Mouse (Mus musculus): ENCODE data around the gene Cdh8.
"Not testable (repeated sequence)": the region's sequence is repeated elsewhere in the genome, so short reads cannot be mapped to it uniquely, and the experiment has no call there.

The Cdh8 gene

DNA sequence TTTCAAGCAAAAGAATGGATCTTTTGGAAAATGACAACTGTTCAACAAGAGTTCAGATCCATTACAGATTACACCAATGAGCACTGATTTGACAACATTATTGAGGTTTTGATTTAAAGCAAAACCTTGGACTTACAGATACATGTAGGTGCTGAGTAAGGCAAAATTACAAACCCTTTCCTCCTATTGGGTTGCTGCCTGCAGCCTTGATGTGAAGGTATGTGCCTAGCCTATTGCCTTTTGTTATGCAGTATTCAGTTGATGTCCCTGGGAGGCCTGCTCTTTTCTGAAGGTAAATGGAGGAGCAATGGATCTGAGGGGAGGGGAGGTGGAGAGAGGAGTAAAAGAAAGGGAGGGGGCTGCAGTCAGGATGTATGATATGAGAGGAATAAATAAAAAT, 135.9 kb downstream of the Cdh8 start:
- no peak for DNase-seq (ENCODE audit: low spot score)

DNA sequence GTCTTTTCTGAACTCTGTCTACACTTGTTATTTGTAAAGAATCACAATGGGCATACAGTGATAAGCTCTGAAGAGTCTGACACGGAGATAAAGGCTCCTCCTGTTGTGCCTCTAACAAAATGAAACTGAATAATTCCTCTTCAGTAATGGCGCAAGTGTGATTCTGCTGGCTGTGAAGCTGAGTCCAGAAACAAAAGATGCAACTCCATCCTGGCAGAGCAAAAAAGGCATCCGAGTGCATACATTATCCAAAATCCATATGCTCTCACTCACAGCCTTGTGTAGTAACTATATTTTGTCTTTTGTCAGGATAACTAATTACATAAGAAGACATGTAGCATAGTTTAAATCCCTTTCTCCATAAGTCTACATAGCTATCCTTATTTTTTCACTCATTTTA, 149.1 kb downstream of the Cdh8 start:
- no peak for DNase-seq (ENCODE audit: low spot score)

DNA sequence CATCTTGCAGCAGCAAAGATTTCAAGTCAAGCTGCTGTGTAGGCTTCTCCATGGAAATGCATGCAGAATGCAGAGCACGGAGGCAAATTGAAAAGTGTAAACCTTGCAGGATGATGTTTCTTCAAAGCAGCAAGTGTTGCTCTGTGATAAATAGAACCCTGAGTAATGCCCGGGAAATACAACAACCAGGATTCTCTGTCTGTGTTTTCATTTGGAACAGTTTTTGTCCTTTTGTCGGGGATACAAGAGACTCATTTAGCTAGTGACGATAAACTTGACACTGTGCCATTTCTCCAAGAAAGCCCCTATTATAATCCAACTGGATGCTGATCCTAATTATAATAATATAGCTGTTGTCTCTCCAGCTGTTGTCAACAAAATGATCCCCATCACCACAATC, 181.9 kb downstream of the Cdh8 start:
- no peak for DNase-seq (ENCODE audit: low spot score)

DNA sequence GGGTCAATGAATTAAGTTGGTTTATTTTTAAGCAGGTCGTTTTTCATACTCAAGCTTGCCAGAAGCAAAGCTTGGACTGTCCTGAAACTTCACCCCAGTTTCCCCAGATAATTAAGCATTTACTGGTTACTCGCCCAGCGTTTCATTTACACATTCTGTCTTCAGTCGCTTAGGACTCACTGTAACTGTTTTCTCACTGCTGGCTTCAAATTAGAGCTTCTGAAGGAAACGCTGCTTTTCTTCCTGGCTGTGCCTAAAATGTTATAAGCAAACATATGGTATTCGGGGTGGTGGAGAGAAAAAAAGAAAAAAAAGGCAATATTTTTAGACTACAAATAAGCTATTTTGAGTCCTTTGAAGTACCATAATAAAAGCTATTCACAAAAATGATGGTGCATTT, 192.6 kb downstream of the Cdh8 start:
- no peak for DNase-seq (ENCODE audit: low spot score)

DNA sequence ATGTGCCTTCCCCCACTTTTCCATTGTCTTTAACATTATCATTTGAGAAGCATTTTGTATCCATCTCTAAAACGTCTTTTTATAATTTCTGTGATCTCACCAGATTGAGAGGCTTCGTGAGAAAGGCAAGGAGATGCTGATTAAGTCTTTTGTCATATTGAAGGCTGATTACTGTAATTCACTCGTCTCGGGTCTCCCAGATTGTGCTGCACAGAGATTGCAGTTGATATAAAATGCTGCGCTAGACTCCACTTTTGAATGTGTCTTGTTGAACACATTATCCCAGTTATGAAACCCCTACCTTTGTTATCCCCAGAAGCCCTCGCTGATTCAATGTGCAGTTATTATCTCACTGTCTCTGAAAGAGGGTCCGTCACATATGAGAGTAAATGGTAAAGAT, 211.1 kb downstream of the Cdh8 start:
- DNase-seq (ENCODE audit: low spot score) = no peak

DNA sequence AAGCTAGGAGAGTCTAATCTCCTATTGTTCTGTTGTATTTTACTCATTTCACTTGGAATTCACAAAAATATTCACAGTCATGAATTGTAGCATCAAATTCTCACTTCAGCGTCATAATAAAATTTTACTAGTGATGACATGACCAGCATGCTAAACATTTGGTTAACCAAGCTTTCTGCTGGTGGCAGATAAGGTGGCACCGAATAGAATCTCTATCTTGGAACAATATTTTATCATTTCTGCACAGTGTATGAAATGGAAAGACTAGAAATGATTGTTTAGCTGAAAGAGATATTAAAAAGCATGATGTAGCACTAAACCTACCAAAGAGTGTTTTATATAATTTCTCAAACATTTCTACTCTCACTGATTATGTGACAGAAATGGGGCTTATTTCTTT, 225.6 kb downstream of the Cdh8 start:
- no peak for DNase-seq (ENCODE audit: low spot score)

DNA sequence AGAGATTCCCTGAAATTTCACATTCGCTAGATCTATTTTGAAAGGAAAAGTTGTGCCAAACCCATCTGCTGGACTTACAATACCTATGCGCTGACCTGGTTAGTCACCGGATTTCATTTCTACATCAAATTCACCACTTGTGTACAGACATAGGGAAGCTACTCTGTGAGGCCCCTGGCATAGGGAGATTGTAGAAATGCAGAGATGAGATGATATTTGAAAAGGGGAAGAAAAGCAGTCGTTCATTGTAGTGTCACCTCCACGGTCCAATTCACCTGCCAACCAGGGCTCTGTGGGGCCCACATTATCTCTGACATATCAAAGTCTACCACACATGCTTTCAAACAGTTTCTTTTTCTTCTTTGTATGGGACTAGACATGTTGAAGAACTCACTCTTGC, 229.4 kb downstream of the Cdh8 start:
- no peak for DNase-seq (ENCODE audit: low spot score)

DNA sequence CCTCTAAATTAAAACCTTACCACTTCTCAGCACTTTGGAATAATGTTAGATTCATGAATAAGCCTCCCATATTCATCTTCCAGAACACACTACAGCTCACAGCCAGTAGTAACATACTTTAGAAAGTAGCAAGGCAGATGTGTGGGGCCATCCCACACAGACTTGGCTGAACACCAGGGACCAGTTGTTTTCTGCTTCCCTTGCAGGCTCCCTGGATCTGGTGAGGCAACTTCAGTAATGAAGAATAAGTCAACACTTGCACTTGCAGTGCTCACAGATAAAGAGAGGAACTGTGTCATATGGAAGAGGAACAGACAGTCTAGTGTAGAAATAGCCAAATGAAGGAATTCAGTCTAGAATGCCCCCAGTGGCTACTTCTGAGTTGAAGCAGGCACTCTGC, 232.1 kb downstream of the Cdh8 start:
- DNase-seq (ENCODE audit: low spot score) = no peak

DNA sequence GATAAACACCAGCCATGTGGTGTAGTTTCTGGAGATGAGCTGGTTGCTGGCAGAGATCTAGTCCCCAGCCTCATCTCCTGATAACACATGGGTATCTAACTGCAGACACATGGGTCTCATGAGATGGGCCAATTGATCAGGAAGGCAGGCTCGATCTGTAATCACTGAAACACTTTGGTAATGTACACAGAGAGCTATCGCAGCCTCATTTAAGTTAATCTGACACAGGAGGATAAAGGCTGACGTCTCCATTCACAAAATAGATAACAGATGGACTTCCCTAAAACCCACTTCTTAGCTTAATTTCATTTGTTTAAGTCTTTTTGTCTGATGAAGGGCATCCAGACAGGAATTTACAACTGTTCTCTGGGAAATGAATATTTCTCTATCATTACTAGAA, 249.3 kb downstream of the Cdh8 start:
- no peak for DNase-seq (ENCODE audit: low spot score)

DNA sequence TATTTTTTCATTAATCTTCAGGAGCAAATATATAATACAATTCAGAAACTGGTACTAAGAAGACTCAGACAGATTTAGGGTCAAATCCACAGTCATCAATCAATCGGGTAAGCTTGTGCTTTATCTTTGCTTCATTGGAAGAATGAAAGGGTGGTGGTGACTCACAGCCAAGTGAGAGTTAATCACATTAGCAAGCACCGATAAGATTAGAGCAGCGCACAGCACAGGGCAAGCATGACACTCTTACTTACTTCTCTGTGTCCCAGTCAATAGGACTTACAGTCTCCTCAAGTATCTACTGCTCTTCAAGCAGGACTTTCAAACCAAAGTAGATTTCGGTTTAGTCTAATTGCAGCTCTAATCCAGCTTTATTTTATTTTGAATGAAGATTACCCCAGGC, 254.6 kb downstream of the Cdh8 start:
- DNase-seq (ENCODE audit: low spot score) = no peak

DNA sequence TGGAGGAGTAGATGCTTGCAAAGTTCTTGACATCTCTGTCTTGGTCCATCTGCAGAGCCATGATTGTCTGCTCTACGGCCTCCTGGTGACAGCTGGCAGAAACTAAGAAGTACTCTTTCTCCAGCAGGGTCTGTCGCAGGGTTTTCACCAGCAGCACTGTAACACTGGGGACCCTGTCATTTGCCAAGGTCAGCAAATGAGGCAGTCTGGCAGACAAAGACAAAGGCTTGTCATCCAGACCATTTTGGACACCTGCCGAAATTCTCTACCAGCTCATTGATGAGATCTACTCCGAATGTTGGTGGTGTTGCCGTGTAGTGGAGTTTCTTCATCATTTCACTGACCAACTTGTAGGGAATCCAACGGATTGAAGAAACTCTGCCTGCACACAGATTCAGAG, 270.8 kb downstream of the Cdh8 start:
- no peak for DNase-seq (ENCODE audit: low spot score)

DNA sequence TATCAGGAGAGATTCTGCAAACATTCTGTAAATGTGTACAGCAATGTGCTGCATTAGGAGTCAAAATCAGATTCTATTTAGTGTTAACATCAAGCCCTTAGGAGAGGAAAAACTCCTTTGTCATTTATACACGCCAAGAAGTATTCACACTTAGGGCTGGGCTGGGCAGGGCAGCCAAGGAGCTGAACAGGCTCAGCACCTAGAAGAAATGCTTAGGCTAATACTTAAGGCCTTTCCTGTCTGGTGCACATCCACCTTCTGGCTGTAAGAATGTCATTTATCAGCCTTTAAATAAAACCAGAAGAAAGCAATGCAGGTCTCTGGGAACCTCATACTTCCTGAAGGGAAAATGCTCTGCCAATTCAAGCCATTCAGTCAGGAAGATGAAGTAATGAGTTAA, 271.5 kb downstream of the Cdh8 start:
- not testable (repeated sequence) for DNase-seq (ENCODE audit: low spot score)

DNA sequence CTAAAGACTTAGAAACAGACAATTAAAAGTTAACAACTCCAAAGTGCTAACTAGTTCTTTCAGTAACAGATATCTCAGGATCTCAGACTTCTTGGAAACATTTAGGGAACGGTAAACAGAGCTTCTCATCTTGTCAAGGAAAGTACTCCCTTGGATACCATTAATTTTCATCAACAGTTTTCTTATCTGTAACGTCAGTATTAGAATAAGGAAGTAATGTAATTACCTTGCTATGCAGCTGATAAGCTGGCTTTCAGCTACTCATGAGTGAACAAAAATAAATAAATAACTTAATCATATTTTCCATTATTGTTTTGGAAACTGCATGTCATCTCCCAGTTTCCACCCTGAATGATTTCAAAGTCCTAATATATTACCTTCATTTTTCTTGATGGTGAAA, 317.8 kb downstream of the Cdh8 start:
- DNase-seq (ENCODE audit: low spot score) = no peak

DNA sequence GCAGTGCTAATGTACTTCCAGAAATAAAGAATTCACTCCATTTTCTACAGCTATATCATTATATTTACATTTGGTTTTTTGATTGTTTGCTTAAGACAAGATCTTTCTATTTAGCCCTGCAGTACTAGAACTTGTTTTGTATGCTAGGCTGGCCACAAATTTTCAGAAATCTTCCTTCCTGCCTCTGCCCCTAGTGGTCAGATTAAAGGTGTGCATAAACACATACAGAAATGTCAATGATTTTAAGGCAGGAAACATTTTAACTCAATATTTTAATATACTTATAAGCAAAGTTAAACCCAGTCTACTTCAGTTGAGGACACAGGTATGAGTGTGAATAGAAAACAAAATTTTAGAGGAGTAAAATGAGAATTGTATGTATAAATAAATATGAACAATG, 364.9 kb downstream of the Cdh8 start:
- DNase-seq (ENCODE audit: low spot score) = no peak

DNA sequence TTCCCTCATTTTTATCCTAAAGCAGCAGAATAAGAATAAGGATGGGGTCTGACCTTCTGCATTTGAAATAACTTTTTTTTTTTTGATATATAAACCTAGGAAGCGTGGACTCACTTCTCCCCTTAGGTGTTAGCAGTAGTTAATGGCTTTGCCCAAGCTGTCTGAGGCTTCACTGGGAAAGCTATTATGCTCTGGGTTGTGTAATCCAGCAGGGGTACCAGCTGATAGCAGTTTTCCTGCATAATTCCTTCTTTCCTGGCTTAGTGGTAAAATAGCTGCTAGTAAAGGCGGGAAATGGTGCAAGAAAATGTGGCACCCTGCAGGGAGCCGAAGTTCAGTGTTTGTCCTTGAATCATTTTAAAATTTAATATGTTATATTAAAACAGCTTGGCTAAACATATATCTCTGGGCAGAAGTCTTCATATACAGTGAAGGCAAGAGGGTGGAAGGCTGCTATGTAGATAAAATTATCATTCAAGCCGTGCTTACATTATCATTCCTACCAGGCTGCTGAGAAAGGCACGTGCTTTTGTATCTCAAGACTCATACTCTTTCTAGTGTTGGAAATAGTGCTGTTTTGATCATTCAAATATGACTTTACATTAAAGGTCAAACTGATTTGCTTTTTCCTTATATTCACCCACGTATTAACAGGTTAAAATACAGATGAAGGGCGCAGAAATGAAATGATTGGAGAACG, 367.5 kb downstream of the Cdh8 start:
- DNase-seq (ENCODE audit: low spot score) = no peak

DNA sequence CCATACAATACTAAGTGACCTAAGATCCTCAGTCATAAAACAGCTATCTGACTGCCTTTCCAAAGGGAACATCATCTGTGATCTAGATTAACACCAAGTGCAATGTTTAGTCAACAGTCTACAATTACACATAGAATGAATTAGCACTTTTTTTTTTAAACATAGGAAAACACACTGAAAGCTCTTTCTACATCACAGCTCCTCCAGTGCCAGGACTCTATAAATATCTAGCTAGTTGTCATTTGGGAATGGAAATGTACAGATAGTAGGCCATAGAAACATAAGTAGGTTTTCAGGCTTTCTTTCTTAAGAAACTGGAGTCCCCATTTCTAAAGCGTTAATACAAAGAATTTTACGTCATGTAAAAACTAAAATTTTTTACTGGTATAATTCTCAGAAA, 375.8 kb downstream of the Cdh8 start:
- no peak for DNase-seq (ENCODE audit: low spot score)

DNA sequence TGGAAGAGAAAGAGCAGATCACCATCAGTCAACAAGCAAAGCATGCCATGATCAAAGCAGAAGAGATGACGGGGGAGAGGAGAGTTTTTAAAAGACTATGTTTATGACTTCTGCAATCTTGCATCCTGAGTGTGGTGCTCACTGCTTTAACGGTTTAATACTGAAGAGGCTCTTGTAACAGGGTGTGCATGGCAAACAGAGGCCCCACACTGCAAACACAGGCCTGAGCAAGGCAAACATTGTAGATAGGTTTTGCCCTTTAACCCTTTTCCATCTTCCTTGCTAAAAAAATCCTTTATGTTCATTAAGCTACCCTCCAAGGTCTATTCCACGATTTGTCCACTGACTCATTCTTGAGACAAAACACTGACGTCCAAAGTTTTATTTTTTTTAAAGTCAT, 385.2 kb downstream of the Cdh8 start:
- DNase-seq (ENCODE audit: low spot score) = no peak

Measured in spleen, adult 12 weeks (tissue).